Comparison of ENCODE assay signal across 10 mouse cellular contexts in genomic region chr10:84772380-84773130, GRCm38 (mm10). TPM values are rescaled to one million over a fixed set of nuclear protein-coding genes. Genes with fewer than 3 reads are reported as not detected.
A peak's percentile ranks its signal among the peaks of the same experiment; 100 is the strongest.
DNase-seq lines count a peak whose midpoint lies in the region.
"Had no signal": no experiment of that assay in that cellular context is flagged by ENCODE, and none has a peak within 500 bp of the region (broad histone marks: within the 10 kb centered on the region; RNA-seq: fewer than 3 reads in every experiment).

No protein-coding gene starts in this region.

- DNase-seq in gastrocnemius, adult 18-20 months (ENCODE audit: low spot score): peak; percentile 48
- no peak for DNase-seq in gastrocnemius, postnatal 14 days
- peak; percentile 80 for DNase-seq in right cerebral cortex, adult 18-20 months
- DNase-seq in right cerebral cortex, postnatal 4 days: no peak
- DNase-seq in heart, postnatal 10 days: peak; percentile 63 to 72
- no peak for DNase-seq in thymus, postnatal 10 days (ENCODE audit: low spot score in 2 of 2)
- DNase-seq in urinary bladder, postnatal 14 days (ENCODE audit: low spot score): no peak
- DNase-seq in lung, postnatal 36 days: no peak
- DNase-seq: kidney, postnatal 10 days had no signal

- intact Hi-C loops in gastrocnemius, postnatal 14 days (cut with DNase I; ENCODE audit: low total_unique reads): no loop called here
- intact Hi-C loops in heart, postnatal 10 days (cut with DNase I): no loop called here

RNA-seq across cellular contexts. Expression of gene Rfx4, which starts 16.7 kb away (rescaled TPM):
- total RNA-seq in gastrocnemius, adult 18-20 months (2021): not detected
- total RNA-seq in gastrocnemius, postnatal 14 days (2021): under 1 TPM in 1 of 2 experiments, not detected in 1; 0.06 TPM
- total RNA-seq in heart, postnatal 10 days (2021): under 1 TPM; 0.10 TPM
- total RNA-seq: gastrocnemius, adult 8-10 months had no signal

Comparison
In these comparisons a context has a peak if more than half of its experiments do, and no peak if none do; other contexts are left out.
1. DNase-seq: peak in gastrocnemius, adult 18-20 months (single experiment), right cerebral cortex, adult 18-20 months (single experiment) and heart, postnatal 10 days (2 of 2); none in gastrocnemius, postnatal 14 days (single experiment), right cerebral cortex, postnatal 4 days (single experiment), thymus, postnatal 10 days (0 of 2), urinary bladder, postnatal 14 days (single experiment) and lung, postnatal 36 days (single experiment).